ENCODE assay signal across 9 mouse cellular contexts in the genomic region with DNA sequence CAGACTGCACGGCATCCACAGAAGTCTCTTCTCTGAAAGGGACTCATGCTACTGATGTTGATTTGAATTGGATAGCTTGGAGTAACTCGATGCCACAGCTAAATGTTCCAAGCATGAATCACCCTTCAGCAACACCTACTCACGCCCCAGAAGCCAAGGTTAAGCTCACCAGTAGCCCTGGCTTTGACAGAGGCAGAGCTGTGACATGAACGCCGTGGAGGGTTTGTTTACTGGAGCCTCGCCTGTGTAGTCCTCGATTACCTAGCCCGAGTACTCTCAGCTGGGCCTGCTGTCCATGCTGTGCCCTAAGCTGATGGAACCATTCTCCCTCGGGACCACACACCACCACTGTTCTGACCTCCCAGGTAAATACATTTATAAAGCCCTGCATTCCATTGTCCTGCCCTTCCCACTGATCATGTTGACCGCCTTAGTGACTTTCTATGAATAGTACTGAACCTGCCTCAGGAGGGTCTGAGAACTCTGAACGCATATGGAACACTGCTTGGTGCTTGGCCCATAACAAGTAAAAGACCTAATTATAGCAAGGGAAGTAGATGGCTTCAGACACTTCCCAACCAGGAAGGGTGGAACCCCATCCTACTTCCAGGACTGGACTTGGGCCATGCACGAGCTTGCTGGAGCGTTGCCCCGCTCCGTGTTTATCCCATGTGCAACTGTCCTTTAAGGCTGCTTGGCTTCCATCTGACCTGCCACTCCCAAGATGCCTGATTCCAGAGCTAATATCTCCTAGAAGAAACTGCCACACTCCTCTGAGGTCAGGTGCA. TPM values are rescaled to one million over a fixed set of nuclear protein-coding genes. Genes with fewer than 3 reads are reported as not detected.
DNase-seq lines count a peak whose midpoint lies in the region; TF ChIP-seq lines count a peak whose summit lies in the region.
"Had no signal": no experiment of that assay in that cellular context is flagged by ENCODE, and none has a peak within 500 bp of the region (broad histone marks: within the 10 kb centered on the region; RNA-seq: fewer than 3 reads in every experiment).

No protein-coding gene starts in this region.

- peaks cover 32% of the 10 kb centered on the region for H3K4me1 ChIP-seq in heart, adult 2 months (ENCODE audit: control insufficient read depth, insufficient read depth, low read length)
- H3K4me1 ChIP-seq in small intestine, adult 2 months (ENCODE audit: control insufficient read depth, insufficient read depth, insufficient read length, low read length): no peaks in the 10 kb centered on the region; the same call in 1 of the 2 replicates

- WGBS in heart, adult 2 months: 12% methylated on average over 15 of the region's 15 CpGs
- WGBS in small intestine, adult 2 months: 31% methylated on average over 15 of the region's 15 CpGs

- TF ChIP-seq POLR2A in heart, adult 2 months (IDR thresholded peaks at IDR 0.05; ENCODE audit: insufficient read depth, low read depth, low read length): peak; percentile 54; the same call in 1 of the 2 replicates
- no peak for TF ChIP-seq POLR2A in small intestine, adult 2 months (IDR thresholded peaks at IDR 0.05; ENCODE audit: low read depth, low read length)

- no peaks in the 10 kb centered on the region for H3K79me2 ChIP-seq in heart, adult 2 months (replicated peaks; ENCODE audit: control insufficient read depth, insufficient read depth, low read length)

- DNase-seq in urinary bladder, adult 18-20 months (ENCODE audit: low spot score in 2 of 2): peak; percentile 37 to 78
- no peak for DNase-seq in urinary bladder, postnatal 10 days (ENCODE audit: low spot score)
- DNase-seq in heart, adult 2 months: peak; percentile 89 to 91
- DNase-seq in kidney, adult 9 months: peak; percentile 82
- no peak for DNase-seq in cerebellum, postnatal 36 days
- no peak for DNase-seq in cerebellum, adult 8-10 months
- no peak for DNase-seq in layer of hippocampus, adult 9-10 months (ENCODE audit: low spot score)

- peak overlapping the region; percentile 19 for H3K9ac ChIP-seq in heart, adult 2 months (ENCODE audit: low read depth, low read length)
- H3K9ac ChIP-seq: liver, embryonic 14.5 days had no signal

- peak overlapping the region; percentile 90 for H3K27ac ChIP-seq in heart, adult 2 months
- peak overlapping the region; percentile 23 for H3K27ac ChIP-seq in small intestine, adult 2 months (ENCODE audit: insufficient read depth, low read depth, low read length)
- H3K27ac ChIP-seq: liver, embryonic 14.5 days had no signal

- H3K4me3 ChIP-seq in heart, adult 2 months: no peak overlapping the region
- H3K4me3 ChIP-seq in small intestine, adult 2 months (ENCODE audit: low read depth, low read length): no peak overlapping the region

- no peak for TF ChIP-seq CTCF in heart, adult 2 months (IDR thresholded peaks at IDR 0.05)
- TF ChIP-seq CTCF in small intestine, adult 2 months (IDR thresholded peaks at IDR 0.05; ENCODE audit: extremely low read depth, insufficient read length, insufficient replicate concordance, low read depth, low read length): no peak

- peak; percentile 99 for TF ChIP-seq EP300 in heart, adult 2 months (IDR thresholded peaks at IDR 0.05; ENCODE audit: insufficient read depth, low read depth, low read length)

- H3K27me3 ChIP-seq in heart, adult 2 months (ENCODE audit: control insufficient read depth, insufficient read depth, low read length): no peaks in the 10 kb centered on the region
- H3K27me3 ChIP-seq in small intestine, adult 2 months (ENCODE audit: control insufficient read depth, insufficient read depth, low read length): no peaks in the 10 kb centered on the region

- peaks cover 30% of the 10 kb centered on the region for H3K36me3 ChIP-seq in heart, adult 2 months (ENCODE audit: control insufficient read depth, insufficient read depth, low read length)
- peaks cover 15% of the 10 kb centered on the region for H3K36me3 ChIP-seq in small intestine, adult 2 months (ENCODE audit: control insufficient read depth, insufficient read depth, low read length)

- intact Hi-C loops in heart, adult 2 months (cut with DNase I): loop anchor here (2.0 kb wide), 1 partner anchor 21 kb away; no protein-coding TSS in a partner anchor

RNA-seq across cellular contexts. Expression of gene Bag5, which starts 7.7 kb away (rescaled TPM):
- 10 to 100 TPM; 18.8 to 22.8 TPM for total RNA-seq in heart, adult 2 months (2021)
- polyA plus RNA-seq in heart, adult 2 months (2012; rRNA removed): 9.8 and 15.9 TPM in 2 replicates
- polyA plus RNA-seq in small intestine, adult 2 months (2012; rRNA removed): 3.4 and 5.5 TPM in 2 replicates

RNA-seq across cellular contexts. Expression of gene Apopt1, which starts 7.7 kb away (rescaled TPM):
- 10 to 100 TPM; 32.0 to 36.3 TPM for total RNA-seq in heart, adult 2 months (2021)
- polyA plus RNA-seq in heart, adult 2 months (2012; rRNA removed): 31.4 and 31.7 TPM in 2 replicates
- polyA plus RNA-seq in small intestine, adult 2 months (2012; rRNA removed): 12.1 and 16.7 TPM in 2 replicates

RNA-seq across cellular contexts. Expression of gene Trmt61a, which starts 27.5 kb away (rescaled TPM):
- 1 to 10 TPM; 4.5 to 5.4 TPM for total RNA-seq in heart, adult 2 months (2021)
- 7.6 and 11.8 TPM in 2 replicates for polyA plus RNA-seq in heart, adult 2 months (2012; rRNA removed)
- polyA plus RNA-seq in small intestine, adult 2 months (2012; rRNA removed): 24.9 and 33.6 TPM in 2 replicates

RNA-seq across cellular contexts. Expression of gene Ckb, which starts 33.2 kb away (rescaled TPM):
- 10 to 100 TPM; 65.3 to 81.4 TPM for total RNA-seq in heart, adult 2 months (2021)
- polyA plus RNA-seq in heart, adult 2 months (2012; rRNA removed): 115 and 120 TPM in 2 replicates
- polyA plus RNA-seq in small intestine, adult 2 months (2012; rRNA removed): 599 and 1,328 TPM in 2 replicates

RNA-seq across cellular contexts. Expression of gene Klc1, which starts 53.3 kb away (rescaled TPM):
- total RNA-seq in heart, adult 2 months (2021): 10 to 100 TPM; 83.8 to 83.9 TPM
- polyA plus RNA-seq in heart, adult 2 months (2012; rRNA removed): 80.8 and 105 TPM in 2 replicates
- 37.2 and 55.8 TPM in 2 replicates for polyA plus RNA-seq in small intestine, adult 2 months (2012; rRNA removed)

Comparison
In these comparisons a context has a peak if more than half of its experiments do, and no peak if none do; other contexts are left out.
1. DNase-seq: peak in urinary bladder, adult 18-20 months (2 of 2), heart, adult 2 months (2 of 2) and kidney, adult 9 months (single experiment); none in urinary bladder, postnatal 10 days (single experiment), cerebellum, postnatal 36 days (0 of 2), cerebellum, adult 8-10 months (single experiment) and layer of hippocampus, adult 9-10 months (single experiment).